Mouse (Mus musculus): ENCODE measurements around the gene Tbc1d17. TPM values are rescaled to one million over a fixed set of nuclear protein-coding genes. Genes with fewer than 3 reads are reported as not detected.

The Tbc1d17 gene
- polyA plus RNA-seq (2012; rRNA removed): 147 and 164 TPM in 2 replicates

GRCm38 (mm10) chr7:44848561-44849415, at the start of gene Tbc1d17, which contains the start of gene Akt1s1:
Gene Tbc1d17, minus strand, starts transcription at chr7:44849079.
Gene Akt1s1, plus strand, starts transcription at chr7:44848991.

GRCm38 (mm10) chr7:44895593-44896434, 46.9 kb upstream of the Tbc1d17 start, which contains the start of gene Fuz:
Gene Fuz, plus strand, starts transcription at chr7:44896079.

GRCm38 (mm10) chr7:44892276-44892921, 43.5 kb upstream of the Tbc1d17 start, which contains the start of gene Med25:
Gene Med25, minus strand, starts transcription at chr7:44892712.

GRCm38 (mm10) chr7:44869697-44870528, 21.0 kb upstream of the Tbc1d17 start, which contains the start of gene Ptov1:
Gene Ptov1, minus strand, starts transcription at chr7:44869788.

GRCm38 (mm10) chr7:44857042-44857552, 8.2 kb upstream of the Tbc1d17 start, which contains the start of gene Pnkp:
Gene Pnkp, plus strand, starts transcription at chr7:44857139.

GRCm38 (mm10) chr7:44816470-44817021, 32.3 kb downstream of the Tbc1d17 start, which contains the start of gene Atf5:
Gene Atf5, minus strand, starts transcription at chr7:44816658.

GRCm38 (mm10) chr7:44815721-44816469, 33.0 kb downstream of the Tbc1d17 start, which contains the start of the genes Nup62 and Il4i1:
Gene Nup62, plus strand, starts transcription at chr7:44816088.
Gene Il4i1, plus strand, starts transcription at chr7:44816387.

Other genes starting within 250 kb of the Tbc1d17 start
- 9.2 and 12.0 TPM in 2 replicates for gene Myh14, start 178.2 kb downstream of the Tbc1d17 start, polyA plus RNA-seq (2012; rRNA removed)
- gene Izumo2, start 140.3 kb downstream of the Tbc1d17 start, polyA plus RNA-seq (2012; rRNA removed): not detected in 2 replicates
- gene Vrk3, start 100.7 kb downstream of the Tbc1d17 start, polyA plus RNA-seq (2012; rRNA removed): 30.5 and 41.0 TPM in 2 replicates
- gene Zfp473, start 98.0 kb downstream of the Tbc1d17 start, polyA plus RNA-seq (2012; rRNA removed): 0.66 and 0.89 TPM in 2 replicates
- gene Nup62, start 33.0 kb downstream of the Tbc1d17 start, polyA plus RNA-seq (2012; rRNA removed): 121 and 156 TPM in 2 replicates
- 3.7 and 5.0 TPM in 2 replicates for gene Il4i1, start 32.7 kb downstream of the Tbc1d17 start, polyA plus RNA-seq (2012; rRNA removed)
- gene Atf5, start 32.4 kb downstream of the Tbc1d17 start, polyA plus RNA-seq (2012; rRNA removed): 231 and 322 TPM in 2 replicates
- 475 and 657 TPM in 2 replicates for gene Akt1s1, start 88 bp downstream of the Tbc1d17 start, polyA plus RNA-seq (2012; rRNA removed)
- 65.1 and 72.1 TPM in 2 replicates for gene Pnkp, start 8.1 kb upstream of the Tbc1d17 start, polyA plus RNA-seq (2012; rRNA removed)
- gene Ptov1, start 20.7 kb upstream of the Tbc1d17 start, polyA plus RNA-seq (2012; rRNA removed): 762 and 793 TPM in 2 replicates
- gene Med25, start 43.6 kb upstream of the Tbc1d17 start, polyA plus RNA-seq (2012; rRNA removed): 274 and 494 TPM in 2 replicates
- gene Fuz, start 47.0 kb upstream of the Tbc1d17 start, polyA plus RNA-seq (2012; rRNA removed): 133 and 143 TPM in 2 replicates
- gene Ap2a1, start 80.4 kb upstream of the Tbc1d17 start, polyA plus RNA-seq (2012; rRNA removed): 132 and 136 TPM in 2 replicates
- gene Tsks, start 94.1 kb upstream of the Tbc1d17 start, polyA plus RNA-seq (2012; rRNA removed): 0.08 TPM in 1 of 2 replicates, not detected in the other
- gene Cpt1c, start 125.8 kb upstream of the Tbc1d17 start, polyA plus RNA-seq (2012; rRNA removed): 61.1 and 66.1 TPM in 2 replicates
- 364 and 448 TPM in 2 replicates for gene Prmt1, start 137.5 kb upstream of the Tbc1d17 start, polyA plus RNA-seq (2012; rRNA removed)
- 154 and 158 TPM in 2 replicates for gene Irf3, start 148.6 kb upstream of the Tbc1d17 start, polyA plus RNA-seq (2012; rRNA removed)
- 43.3 and 49.2 TPM in 2 replicates for gene Bcl2l12, start 149.6 kb upstream of the Tbc1d17 start, polyA plus RNA-seq (2012; rRNA removed)
- 116 and 132 TPM in 2 replicates for gene Scaf1, start 167.3 kb upstream of the Tbc1d17 start, polyA plus RNA-seq (2012; rRNA removed)
- 161 and 171 TPM in 2 replicates for gene Rras, start 168.9 kb upstream of the Tbc1d17 start, polyA plus RNA-seq (2012; rRNA removed)
- gene Prr12, start 203.8 kb upstream of the Tbc1d17 start, polyA plus RNA-seq (2012; rRNA removed): 17.5 and 18.4 TPM in 2 replicates
- 157 and 163 TPM in 2 replicates for gene Nosip, start 213.3 kb upstream of the Tbc1d17 start, polyA plus RNA-seq (2012; rRNA removed)
- gene Prrg2, start 213.6 kb upstream of the Tbc1d17 start, polyA plus RNA-seq (2012; rRNA removed): 90.9 and 100 TPM in 2 replicates
- gene Rcn3, start 243.1 kb upstream of the Tbc1d17 start, polyA plus RNA-seq (2012; rRNA removed): 537 and 545 TPM in 2 replicates

Data from ovary, adult 2 months (tissue).